Mouse (Mus musculus): ENCODE data around the gene Camkv. TPM values are rescaled to one million over a fixed set of nuclear protein-coding genes. Genes with fewer than 3 reads are reported as not detected.

Camkv gene
- polyA plus RNA-seq, 1 experiment from 2014 or later = 12.8 TPM

DNA sequence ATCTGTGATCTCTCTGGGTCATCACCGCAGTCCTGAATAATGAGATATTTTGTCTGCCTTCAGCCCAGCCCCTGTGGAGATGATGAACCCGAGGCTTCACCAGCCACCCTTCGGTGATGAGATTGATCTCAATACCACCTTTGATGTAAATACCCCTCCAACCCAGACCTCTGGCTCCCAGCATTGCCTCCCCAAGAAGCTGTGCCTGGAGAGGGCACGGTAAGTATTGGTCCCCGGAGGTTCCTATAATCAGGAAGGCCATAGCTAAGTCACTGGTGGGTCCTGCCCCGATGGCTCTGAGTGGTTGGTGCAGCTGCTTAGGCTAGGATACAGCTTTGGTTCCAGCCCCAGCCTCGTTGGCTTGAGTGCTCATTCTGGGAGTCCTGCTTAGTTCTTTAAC is 33.1 kb downstream of the Camkv start:
- no peaks in the 10 kb centered on the region for H3K4me1 ChIP-seq
- no peak overlapping the region for H3K9ac ChIP-seq (replicated peaks)
- H3K36me3 ChIP-seq = peaks cover 54% of the 10 kb centered on the region
- H3K4me3 ChIP-seq = no peak overlapping the region
- 92% methylated on average over 7 of the region's 7 CpGs for WGBS
- no peak overlapping the region for H3K27ac ChIP-seq (replicated peaks)
- ATAC-seq (ENCODE audit: low FRiP score, low read depth) = no peak
- H3K9me3 ChIP-seq = no peaks in the 10 kb centered on the region
- H3K4me2 ChIP-seq (replicated peaks) = no peak overlapping the region
- no peaks in the 10 kb centered on the region for H3K27me3 ChIP-seq

DNA sequence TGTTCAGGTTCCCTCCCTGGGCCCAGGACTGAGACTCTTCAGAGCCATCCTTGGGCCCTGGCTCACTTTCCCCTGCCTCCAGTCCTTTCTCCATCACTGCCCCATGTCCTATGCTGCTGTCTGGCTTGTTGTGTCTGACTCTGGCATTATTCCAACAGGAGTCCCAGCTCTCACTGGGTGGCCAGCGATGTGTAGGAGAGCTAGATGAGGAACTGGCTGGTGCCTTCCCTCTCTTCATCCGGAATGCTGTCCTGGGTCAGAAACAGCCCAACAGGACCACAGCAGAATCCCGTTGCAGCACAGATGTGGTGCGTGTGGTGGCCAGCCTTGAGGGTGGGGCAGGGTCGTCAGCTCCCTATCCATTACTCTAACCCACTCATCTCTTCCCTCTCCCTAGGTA is 34.8 kb downstream of the Camkv start:
- Histone ChIP-seq H3K36me3 (peaks cover 54% of the 10 kb centered on the region), H3K27ac (replicated peaks) (no peak overlapping the region), H3K9ac (replicated peaks) (no peak overlapping the region), H3K4me3 (no peak overlapping the region), H3K4me1 (no peaks in the 10 kb centered on the region), H3K27me3 (no peaks in the 10 kb centered on the region), H3K4me2 (replicated peaks) (no peak overlapping the region), H3K9me3 (no peaks in the 10 kb centered on the region)
- ATAC-seq (ENCODE audit: low FRiP score, low read depth) = no peak
- WGBS = 92% methylated on average over 5 of the region's 5 CpGs

DNA sequence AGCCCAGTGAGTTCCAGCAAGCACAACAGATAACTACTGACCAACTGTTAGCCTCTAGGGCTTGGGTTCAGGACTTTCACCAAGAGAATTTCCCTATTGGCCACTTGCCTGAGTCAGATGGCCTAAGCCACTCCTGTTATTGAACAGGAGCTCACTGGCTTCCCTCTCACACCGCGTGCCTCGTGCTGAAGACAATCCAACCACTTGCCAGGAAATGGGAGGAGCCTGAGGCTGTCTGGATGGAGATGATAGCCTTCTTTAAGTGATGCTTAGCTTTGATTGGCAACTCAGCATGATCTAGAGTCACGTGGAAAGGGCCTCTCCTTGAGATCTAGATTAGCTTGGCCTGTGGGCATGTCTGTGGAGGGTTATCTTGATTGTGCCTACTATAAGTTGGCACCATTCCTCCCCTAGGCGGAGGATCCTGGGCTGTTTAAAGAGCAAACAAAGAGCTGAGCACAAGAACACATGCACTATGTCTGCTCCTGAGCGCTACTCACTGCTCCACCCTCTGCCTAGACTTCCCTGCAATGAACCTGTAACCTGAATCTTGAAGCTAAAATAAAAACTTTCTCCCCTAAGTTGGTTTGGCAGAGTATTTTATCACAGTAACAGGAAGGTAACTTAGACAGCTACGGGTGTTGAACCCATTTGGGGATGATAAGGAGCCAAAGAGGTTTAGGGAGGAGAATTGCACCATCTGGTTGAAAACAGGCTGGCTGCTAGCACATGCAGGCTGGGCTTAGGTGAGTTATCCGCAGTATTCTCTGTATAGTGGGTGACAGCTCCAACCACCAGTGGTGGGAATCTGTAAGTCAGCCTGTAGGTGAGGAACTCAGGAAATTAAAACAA is 36.4 kb downstream of the Camkv start:
- no peak for ATAC-seq (ENCODE audit: low FRiP score, low read depth)
- Histone ChIP-seq H3K27ac (replicated peaks) (no peak overlapping the region), H3K4me2 (replicated peaks) (no peak overlapping the region), H3K9ac (replicated peaks) (no peak overlapping the region), H3K4me3 (no peak overlapping the region), H3K9me3 (no peaks in the 10 kb centered on the region), H3K4me1 (no peaks in the 10 kb centered on the region), H3K27me3 (no peaks in the 10 kb centered on the region), H3K36me3 (peaks cover 41% of the 10 kb centered on the region)
- WGBS = 87% methylated on average over 8 of the region's 8 CpGs

DNA sequence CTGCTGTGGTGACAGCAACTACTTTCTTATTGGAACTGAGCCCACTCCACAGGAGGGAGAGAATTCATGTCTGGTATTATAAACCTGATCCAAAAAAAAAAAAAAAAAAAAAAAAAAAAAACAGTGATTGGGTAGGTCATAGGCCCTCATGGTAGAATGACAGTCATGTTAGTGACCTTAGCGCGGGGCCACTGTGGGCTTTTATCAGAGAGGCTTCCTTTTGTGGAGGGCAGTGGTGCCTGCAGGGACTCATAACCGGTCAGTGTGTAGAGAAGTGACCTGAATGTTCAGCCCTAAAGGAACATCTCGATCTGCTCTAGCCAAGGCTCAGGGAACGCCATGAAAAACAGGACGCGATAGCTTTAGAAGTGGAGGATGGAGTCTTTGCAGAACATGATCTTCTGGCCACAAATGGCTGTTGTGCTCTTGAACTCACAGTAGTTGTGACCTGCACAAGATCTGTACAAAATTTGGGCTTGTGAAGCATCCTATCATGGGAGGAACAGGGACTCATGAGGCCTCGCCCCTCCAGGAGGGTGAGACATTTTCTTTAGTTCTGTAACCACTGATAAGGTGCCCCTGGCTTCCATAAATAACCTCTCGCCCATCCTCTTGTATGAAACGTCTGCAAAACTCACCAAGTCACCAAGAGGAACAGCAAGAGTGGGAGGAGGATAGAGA is 39.2 kb downstream of the Camkv start:
- H3K36me3 ChIP-seq = peaks cover 31% of the 10 kb centered on the region
- no peaks in the 10 kb centered on the region for H3K4me1 ChIP-seq
- no peak overlapping the region for H3K4me2 ChIP-seq (replicated peaks)
- H3K27ac ChIP-seq (replicated peaks) = no peak overlapping the region
- no peak overlapping the region for H3K9ac ChIP-seq (replicated peaks)
- no peaks in the 10 kb centered on the region for H3K27me3 ChIP-seq
- no peaks in the 10 kb centered on the region for H3K9me3 ChIP-seq
- no peak for ATAC-seq (ENCODE audit: low FRiP score, low read depth)
- WGBS = 80% methylated on average over 10 of the region's 10 CpGs
- H3K4me3 ChIP-seq = no peak overlapping the region

DNA sequence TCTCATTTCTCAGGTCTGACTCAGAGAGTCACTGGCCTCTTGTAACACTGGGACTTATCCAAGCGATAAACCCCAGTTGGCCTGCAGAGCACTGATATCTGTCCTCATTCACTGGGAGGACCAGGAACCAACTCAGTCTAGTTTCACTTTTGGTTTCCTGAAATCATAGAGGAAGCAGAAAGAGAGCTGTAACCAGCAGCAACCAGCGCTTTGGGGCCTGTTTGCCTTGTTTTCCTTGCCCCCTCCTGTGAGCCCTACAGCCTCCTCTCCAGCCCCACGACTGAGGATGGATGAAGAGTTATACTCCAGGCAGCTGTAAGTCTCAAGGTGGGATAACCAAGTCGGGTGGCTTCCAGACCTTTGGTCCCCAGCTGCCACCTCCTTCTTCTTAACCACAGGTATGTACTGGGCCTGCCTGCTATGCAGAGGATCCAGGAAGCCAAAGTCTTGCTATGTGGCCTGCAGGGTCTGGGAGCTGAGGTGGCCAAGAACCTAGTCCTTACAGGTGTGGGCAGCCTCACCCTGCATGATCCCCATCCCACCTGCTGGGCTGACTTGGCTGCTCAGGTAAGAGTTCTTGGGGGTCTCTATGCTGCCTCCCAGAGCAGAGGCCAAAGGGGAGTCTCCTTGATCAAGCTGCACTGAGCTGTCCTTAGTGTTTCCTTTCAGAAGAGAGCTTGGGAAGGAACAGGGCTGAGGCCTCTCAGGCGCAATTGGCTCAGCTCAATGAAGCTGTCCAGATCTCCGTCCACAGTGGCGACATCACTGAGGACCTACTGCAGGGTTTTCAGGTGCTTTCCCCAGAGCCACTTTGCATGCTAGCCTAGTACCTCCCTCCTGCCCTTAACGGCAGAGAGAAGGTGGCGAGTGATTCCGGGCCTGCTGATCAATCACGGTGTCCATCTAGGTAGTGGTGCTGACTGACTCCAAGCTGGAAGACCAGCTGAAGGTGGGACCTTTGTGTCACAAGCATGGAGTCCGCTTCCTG is 40.2 kb downstream of the Camkv start, which contains the start of gene Uba7:
TSS of gene Uba7 (plus strand) at position 107 of the 988 bp plus-strand sequence.
- Histone ChIP-seq H3K36me3 (peaks cover 20% of the 10 kb centered on the region), H3K9ac (replicated peaks) (no peak within 1 kb of the TSS), H3K9me3 (no peaks in the 10 kb centered on the region), H3K4me1 (no peaks in the 10 kb centered on the region), H3K27me3 (no peaks in the 10 kb centered on the region), H3K4me3 (no peak within 1 kb of the TSS), H3K4me2 (replicated peaks) (no peak within 1 kb of the TSS), H3K27ac (replicated peaks) (no peak within 1 kb of the TSS)
- 73% methylated on average over 12 of the region's 12 CpGs for WGBS
- no peak for ATAC-seq (ENCODE audit: low FRiP score, low read depth)

DNA sequence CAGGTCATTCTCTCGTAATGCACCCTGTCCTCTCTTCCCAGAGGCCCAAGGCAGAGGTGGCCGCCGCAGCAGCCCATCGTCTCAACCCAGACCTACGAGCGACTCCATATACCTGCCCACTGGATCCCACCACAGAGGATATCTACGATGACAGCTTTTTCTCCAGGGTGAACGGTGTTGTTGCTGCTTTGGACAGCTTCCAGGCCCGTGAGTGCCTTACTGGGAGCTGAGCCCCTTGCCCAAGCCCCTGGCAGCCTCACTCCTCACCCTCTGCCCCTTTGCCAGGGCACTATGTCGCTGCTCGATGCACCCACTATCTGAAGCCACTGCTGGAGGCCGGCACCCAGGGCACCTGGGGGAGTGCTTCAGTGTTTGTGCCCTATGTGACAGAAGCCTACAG is 43.3 kb downstream of the Camkv start:
- H3K36me3 ChIP-seq = no peaks in the 10 kb centered on the region
- H3K4me3 ChIP-seq = no peak overlapping the region
- H3K9me3 ChIP-seq = no peaks in the 10 kb centered on the region
- no peak overlapping the region for H3K4me2 ChIP-seq (replicated peaks)
- no peak overlapping the region for H3K27ac ChIP-seq (replicated peaks)
- WGBS = 92% methylated on average over 12 of the region's 12 CpGs
- H3K27me3 ChIP-seq = peaks cover 13% of the 10 kb centered on the region
- no peak for ATAC-seq (ENCODE audit: low FRiP score, low read depth)
- no peak overlapping the region for H3K9ac ChIP-seq (replicated peaks)
- peaks cover 20% of the 10 kb centered on the region for H3K4me1 ChIP-seq

DNA sequence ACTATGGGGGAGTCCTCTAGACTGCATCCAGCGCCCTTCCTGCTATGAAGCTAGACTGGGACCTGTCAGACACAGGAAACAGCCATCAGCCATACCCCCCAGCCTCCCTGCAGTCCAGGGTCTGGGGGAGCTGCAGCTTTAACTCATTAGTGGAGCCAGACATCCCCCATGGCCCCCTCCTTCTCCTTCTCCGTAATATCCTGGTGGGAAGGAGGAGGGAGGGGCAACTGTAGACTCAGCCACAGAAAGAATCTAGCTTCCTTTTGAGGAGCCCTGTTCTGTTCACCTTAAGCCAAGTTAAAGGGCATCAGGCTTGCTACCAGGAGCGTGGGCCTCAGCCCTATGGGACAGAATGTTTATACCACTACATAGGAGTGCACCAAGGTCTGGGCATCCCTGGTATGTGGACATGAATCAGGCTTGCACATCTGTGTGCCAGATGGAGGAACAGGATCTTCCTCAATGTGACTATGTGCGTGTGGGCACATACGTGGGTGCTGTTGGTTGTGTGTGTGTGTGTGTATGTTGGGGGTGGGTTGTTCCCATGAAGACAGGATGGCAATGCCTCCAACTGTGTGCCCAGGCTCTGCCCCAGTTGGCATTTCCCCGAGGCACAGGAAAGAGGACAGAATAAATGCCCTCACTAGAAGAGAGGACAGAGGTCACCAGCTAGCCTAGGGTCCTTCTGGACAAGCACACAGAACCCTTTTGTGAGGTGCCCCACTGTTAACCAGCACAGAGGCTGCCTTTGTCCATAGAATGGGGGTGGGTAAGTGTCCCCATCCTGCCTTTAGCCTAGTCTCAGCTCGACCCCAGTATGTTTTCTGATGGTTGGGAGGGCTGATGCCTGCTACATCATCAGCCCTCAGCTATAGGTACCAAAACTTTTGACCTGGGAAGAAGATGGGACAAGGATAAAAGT is 46.5 kb downstream of the Camkv start:
- Histone ChIP-seq H3K9me3 (no peaks in the 10 kb centered on the region), H3K27me3 (peaks cover 34% of the 10 kb centered on the region), H3K27ac (replicated peaks) (peak overlapping the region; percentile 58), H3K4me3 (no peak overlapping the region), H3K4me2 (replicated peaks) (peak overlapping the region; percentile 5; the same call in 1 of the 2 replicates), H3K4me1 (peaks cover 37% of the 10 kb centered on the region), H3K9ac (replicated peaks) (0 out of 2 replicates have a peak overlapping the region, but pooled peaks have one; percentile 8), H3K36me3 (no peaks in the 10 kb centered on the region)
- 57% methylated on average over 7 of the region's 7 CpGs for WGBS
- ATAC-seq (ENCODE audit: low FRiP score, low read depth) = no peak

DNA sequence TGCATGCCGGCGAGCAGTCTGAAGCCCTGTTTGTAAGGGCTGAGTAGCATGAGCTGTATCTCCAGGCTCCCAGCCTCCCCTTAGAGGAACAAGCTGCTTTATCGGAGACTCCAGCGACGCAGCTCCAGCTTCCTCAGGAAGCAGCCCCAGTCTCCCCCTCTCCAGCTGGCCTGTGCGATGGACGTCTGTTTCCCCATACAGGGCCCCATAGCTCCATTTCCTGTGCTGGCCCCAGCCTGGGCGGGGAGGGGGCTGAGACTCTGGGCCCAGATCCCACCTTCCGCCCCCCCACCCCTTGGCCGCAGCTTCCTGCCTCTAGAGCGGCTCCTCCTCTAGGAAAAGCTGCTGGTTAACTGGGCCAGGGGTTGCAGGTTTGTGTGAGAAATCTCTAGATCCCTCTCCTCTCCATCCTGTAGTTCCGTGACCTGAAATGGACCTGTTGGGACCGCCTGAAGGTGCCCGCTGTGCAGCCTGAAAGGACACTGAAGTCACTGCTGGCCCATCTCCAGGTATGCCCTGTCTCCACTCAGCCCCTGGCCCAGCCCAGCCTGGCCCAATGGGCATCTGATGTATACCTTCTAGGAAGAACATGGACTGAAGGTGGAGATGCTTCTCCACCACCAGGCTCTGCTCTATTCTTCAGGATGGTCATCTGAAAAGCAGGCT is 47.3 kb downstream of the Camkv start, which contains the start of gene Gm20661:
TSS of gene Gm20661 (plus strand) at position 378 of the 666 bp plus-strand sequence.
- no peaks in the 10 kb centered on the region for H3K9me3 ChIP-seq
- H3K4me1 ChIP-seq = peaks cover 37% of the 10 kb centered on the region
- peaks cover 34% of the 10 kb centered on the region for H3K27me3 ChIP-seq
- H3K27ac ChIP-seq (replicated peaks) = peak within 1 kb of the TSS; percentile 65
- ATAC-seq (ENCODE audit: low FRiP score, low read depth) = no peak
- H3K4me2 ChIP-seq (replicated peaks) = peak within 1 kb of the TSS; percentile 90
- H3K9ac ChIP-seq (replicated peaks) = peak within 1 kb of the TSS; percentile 20; the same call in 1 of the 2 replicates
- 66% methylated on average over 14 of the region's 14 CpGs for WGBS
- 0 out of 2 replicates have a peak within 1 kb of the TSS, but pooled peaks have one; percentile 9 for H3K4me3 ChIP-seq
- no peaks in the 10 kb centered on the region for H3K36me3 ChIP-seq

DNA sequence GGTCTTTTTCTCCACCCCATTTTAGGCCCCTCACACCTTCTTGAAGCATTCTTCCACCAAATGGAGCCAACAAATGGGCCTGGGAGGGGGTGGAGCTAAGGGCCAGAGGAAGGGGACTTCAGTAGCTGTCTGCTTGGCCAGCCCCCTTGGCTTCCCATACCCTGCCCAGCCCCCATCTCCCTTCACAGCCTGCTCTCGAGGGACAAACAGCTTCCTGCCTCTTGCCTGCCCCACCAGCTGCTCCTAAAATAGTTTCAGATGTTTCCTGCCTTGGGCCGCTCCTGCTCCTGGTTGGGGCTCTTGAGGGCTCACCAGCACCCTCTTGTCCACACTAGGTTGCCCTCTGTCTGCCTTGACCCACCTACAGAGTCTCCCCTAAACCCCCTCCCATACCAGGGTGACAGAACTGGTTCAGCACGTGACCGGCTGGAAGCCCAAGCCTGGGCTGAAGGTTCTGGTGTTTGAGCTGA is 48.0 kb downstream of the Camkv start:
- Histone ChIP-seq H3K4me1 (peaks cover 37% of the 10 kb centered on the region), H3K9me3 (no peaks in the 10 kb centered on the region), H3K27me3 (peaks cover 34% of the 10 kb centered on the region), H3K9ac (replicated peaks) (no peak overlapping the region), H3K36me3 (no peaks in the 10 kb centered on the region), H3K27ac (replicated peaks) (peak overlapping the region; percentile 65; the same call in 1 of the 2 replicates), H3K4me2 (replicated peaks) (peak overlapping the region; percentile 5; the same call in 1 of the 2 replicates), H3K4me3 (0 out of 2 replicates have a peak overlapping the region, but pooled peaks have one; percentile 9)
- WGBS = 49% methylated on average over 4 of the region's 4 CpGs
- ATAC-seq (ENCODE audit: low FRiP score, low read depth) = no peak

Measured in midbrain, embryonic 12.5 days (tissue).